Mouse (Mus musculus) liver, adult 2 months (tissue): ENCODE data around the gene Tmem100.

Experiments used
- CTCF ChIP-seq: fragments of 200-500 bp; IDR thresholded peaks from 2 replicates; pipeline ENCODE4 v1.5.1; 2011; ENCODE audit warnings: low read depth, low read length, control low read depth
- POLR2A ChIP-seq: fragments of 200-500 bp; IDR thresholded peaks from 2 replicates; pipeline ENCODE4 v1.6.1; 2011; ENCODE audit warnings: low read length, control low read depth; ENCODE audit not compliant: insufficient read depth; ENCODE audit errors: extremely low read depth

GRCm38 (mm10) chr11:90050016-90050415 lies 19.9 kb downstream of the Tmem100 start:
- no peak for TF ChIP-seq CTCF
- no peak for TF ChIP-seq POLR2A
